Mouse (Mus musculus): ENCODE measurements around the gene Gak. TPM values are rescaled to one million over a fixed set of nuclear protein-coding genes. Genes with fewer than 3 reads are reported as not detected.
A peak's percentile ranks its signal among the peaks of the same experiment; 100 is the strongest.

The Gak gene
- polyA plus RNA-seq, 1 experiment from 2014 or later, result 47.9 TPM

- peaks cover 35% of the 10 kb centered on the region for H3K36me3 ChIP-seq
- no peak overlapping the region for H3K9ac ChIP-seq
- no peak overlapping the region for H3K4me3 ChIP-seq
- H3K4me2 ChIP-seq, result no peak overlapping the region
- no peaks in the 10 kb centered on the region for H3K4me1 ChIP-seq
- H3K27ac ChIP-seq, result no peak overlapping the region
- no peak for ATAC-seq (ENCODE audit: insufficient number of reproducible peaks, low FRiP score, low TSS enrichment, low read depth)
- no peaks in the 10 kb centered on the region for H3K9me3 ChIP-seq
- WGBS, result 91% methylated on average over 2 of the region's 2 CpGs
- H3K27me3 ChIP-seq, result no peaks in the 10 kb centered on the region
Observed at GRCm38 (mm10) chr5:108565381-108565780, 64.2 kb downstream of the Gak start.

GRCm38 (mm10) chr5:108564346-108564745 lies 65.2 kb downstream of the Gak start:
- H3K4me2 ChIP-seq, result no peak overlapping the region
- H3K27me3 ChIP-seq, result no peaks in the 10 kb centered on the region
- ATAC-seq (ENCODE audit: insufficient number of reproducible peaks, low FRiP score, low TSS enrichment, low read depth), result no peak
- peaks cover 25% of the 10 kb centered on the region for H3K36me3 ChIP-seq
- no peak overlapping the region for H3K4me3 ChIP-seq
- no peak overlapping the region for H3K9ac ChIP-seq
- no peaks in the 10 kb centered on the region for H3K4me1 ChIP-seq
- no peaks in the 10 kb centered on the region for H3K9me3 ChIP-seq
- H3K27ac ChIP-seq, result no peak overlapping the region
- 82% methylated on average over 3 of the region's 3 CpGs for WGBS

- 91% methylated on average over 2 of the region's 2 CpGs for WGBS
- Histone ChIP-seq H3K9me3 (no peaks in the 10 kb centered on the region), H3K4me2 (no peak overlapping the region), H3K27me3 (no peaks in the 10 kb centered on the region), H3K4me3 (no peak overlapping the region), H3K4me1 (no peaks in the 10 kb centered on the region), H3K27ac (no peak overlapping the region), H3K9ac (no peak overlapping the region), H3K36me3 (peaks cover 6% of the 10 kb centered on the region)
- ATAC-seq (ENCODE audit: insufficient number of reproducible peaks, low FRiP score, low TSS enrichment, low read depth), result no peak
Observed at GRCm38 (mm10) chr5:108562483-108562882, 67.1 kb downstream of the Gak start.

- Histone ChIP-seq H3K36me3 (no peaks in the 10 kb centered on the region), H3K27me3 (peaks cover 5% of the 10 kb centered on the region), H3K9me3 (no peaks in the 10 kb centered on the region), H3K4me1 (no peaks in the 10 kb centered on the region), H3K9ac (no peak overlapping the region), H3K27ac (no peak overlapping the region), H3K4me3 (no peak overlapping the region), H3K4me2 (no peak overlapping the region)
- 78% methylated on average over 4 of the region's 4 CpGs for WGBS
- ATAC-seq (ENCODE audit: insufficient number of reproducible peaks, low FRiP score, low TSS enrichment, low read depth), result no peak
Observed at GRCm38 (mm10) chr5:108556986-108557385, 72.6 kb downstream of the Gak start.

GRCm38 (mm10) chr5:108554041-108554440 lies 75.5 kb downstream of the Gak start:
- Histone ChIP-seq H3K27ac (no peak overlapping the region), H3K4me1 (peaks cover 11% of the 10 kb centered on the region), H3K36me3 (no peaks in the 10 kb centered on the region), H3K4me2 (no peak overlapping the region), H3K27me3 (peaks cover 32% of the 10 kb centered on the region), H3K9me3 (no peaks in the 10 kb centered on the region), H3K4me3 (no peak overlapping the region), H3K9ac (no peak overlapping the region)
- no peak for ATAC-seq (ENCODE audit: insufficient number of reproducible peaks, low FRiP score, low TSS enrichment, low read depth)
- WGBS, result 56% methylated on average over 1 of the region's 1 CpGs

GRCm38 (mm10) chr5:108550207-108550594 lies 79.4 kb downstream of the Gak start:
- Histone ChIP-seq H3K9me3 (no peaks in the 10 kb centered on the region), H3K36me3 (no peaks in the 10 kb centered on the region), H3K4me1 (peaks cover 11% of the 10 kb centered on the region), H3K4me2 (peak overlapping the region; percentile 57), H3K9ac (no peak overlapping the region), H3K27ac (no peak overlapping the region), H3K27me3 (peaks cover 45% of the 10 kb centered on the region), H3K4me3 (peak overlapping the region; percentile 29)
- no peak for ATAC-seq (ENCODE audit: insufficient number of reproducible peaks, low FRiP score, low TSS enrichment, low read depth)
- 1% methylated on average over 16 of the region's 16 CpGs for WGBS

GRCm38 (mm10) chr5:108549489-108550206 lies 79.9 kb downstream of the Gak start, which contains the start of gene Cplx1:
Gene Cplx1 (minus strand): TSS chr5:108550024.
- no peaks in the 10 kb centered on the region for H3K36me3 ChIP-seq
- no peak within 1 kb of the TSS for H3K9ac ChIP-seq
- H3K9me3 ChIP-seq, result no peaks in the 10 kb centered on the region
- H3K4me3 ChIP-seq, result peak within 1 kb of the TSS; percentile 29
- 1% methylated on average over 56 of the region's 56 CpGs for WGBS
- no peak within 1 kb of the TSS for H3K27ac ChIP-seq
- ATAC-seq (ENCODE audit: insufficient number of reproducible peaks, low FRiP score, low TSS enrichment, low read depth), result no peak
- H3K4me1 ChIP-seq, result peaks cover 11% of the 10 kb centered on the region
- peaks cover 45% of the 10 kb centered on the region for H3K27me3 ChIP-seq
- peak within 1 kb of the TSS; percentile 57 for H3K4me2 ChIP-seq

GRCm38 (mm10) chr5:108549137-108549488 lies 80.4 kb downstream of the Gak start:
- Histone ChIP-seq H3K27me3 (peaks cover 45% of the 10 kb centered on the region), H3K4me2 (peak overlapping the region; percentile 57)

GRCm38 (mm10) chr5:108547636-108548035 lies 81.9 kb downstream of the Gak start:
- 93% methylated on average over 5 of the region's 5 CpGs for WGBS

More at GRCm38 (mm10) chr5:108549137-108549488, 80.4 kb downstream of the Gak start:
- 17% methylated on average over 7 of the region's 7 CpGs for WGBS
- ATAC-seq (ENCODE audit: insufficient number of reproducible peaks, low FRiP score, low TSS enrichment, low read depth), result no peak
- H3K4me1 ChIP-seq, result peaks cover 11% of the 10 kb centered on the region
- H3K4me3 ChIP-seq, result no peak overlapping the region
- no peaks in the 10 kb centered on the region for H3K36me3 ChIP-seq
- H3K9me3 ChIP-seq, result no peaks in the 10 kb centered on the region
- no peak overlapping the region for H3K9ac ChIP-seq
- no peak overlapping the region for H3K27ac ChIP-seq

GRCm38 (mm10) chr5:108543516-108544291 lies 85.9 kb downstream of the Gak start:
- H3K4me3 ChIP-seq, result no peak overlapping the region
- no peak for ATAC-seq (ENCODE audit: insufficient number of reproducible peaks, low FRiP score, low TSS enrichment, low read depth)
- no peaks in the 10 kb centered on the region for H3K9me3 ChIP-seq
- H3K4me1 ChIP-seq, result no peaks in the 10 kb centered on the region
- no peaks in the 10 kb centered on the region for H3K36me3 ChIP-seq
- H3K27ac ChIP-seq, result no peak overlapping the region
- no peak overlapping the region for H3K9ac ChIP-seq
- 68% methylated on average over 7 of the region's 7 CpGs for WGBS
- H3K4me2 ChIP-seq, result no peak overlapping the region
- H3K27me3 ChIP-seq, result peaks cover 9% of the 10 kb centered on the region

More at GRCm38 (mm10) chr5:108547636-108548035, 81.9 kb downstream of the Gak start:
- no peak overlapping the region for H3K9ac ChIP-seq
- no peak overlapping the region for H3K27ac ChIP-seq
- peaks cover 11% of the 10 kb centered on the region for H3K4me1 ChIP-seq
- no peaks in the 10 kb centered on the region for H3K36me3 ChIP-seq
- H3K9me3 ChIP-seq, result no peaks in the 10 kb centered on the region
- no peak overlapping the region for H3K4me3 ChIP-seq
- peaks cover 42% of the 10 kb centered on the region for H3K27me3 ChIP-seq
- no peak for ATAC-seq (ENCODE audit: insufficient number of reproducible peaks, low FRiP score, low TSS enrichment, low read depth)
- H3K4me2 ChIP-seq, result no peak overlapping the region

GRCm38 (mm10) chr5:108534188-108534587 lies 95.4 kb downstream of the Gak start:
- no peaks in the 10 kb centered on the region for H3K27me3 ChIP-seq
- H3K36me3 ChIP-seq, result no peaks in the 10 kb centered on the region
- H3K4me2 ChIP-seq, result no peak overlapping the region
- 94% methylated on average over 2 of the region's 2 CpGs for WGBS
- no peak overlapping the region for H3K4me3 ChIP-seq
- H3K9me3 ChIP-seq, result 0 out of 2 replicates have a peak, but pooled peaks cover 12% of the 10 kb centered on the region
- no peaks in the 10 kb centered on the region for H3K4me1 ChIP-seq
- H3K9ac ChIP-seq, result no peak overlapping the region
- no peak overlapping the region for H3K27ac ChIP-seq
- ATAC-seq (ENCODE audit: insufficient number of reproducible peaks, low FRiP score, low TSS enrichment, low read depth), result no peak

GRCm38 (mm10) chr5:108522597-108522996 lies 107.0 kb downstream of the Gak start:
- no peak for ATAC-seq (ENCODE audit: insufficient number of reproducible peaks, low FRiP score, low TSS enrichment, low read depth)
- Histone ChIP-seq H3K9me3 (no peaks in the 10 kb centered on the region), H3K4me3 (no peak overlapping the region), H3K36me3 (no peaks in the 10 kb centered on the region), H3K27ac (no peak overlapping the region), H3K9ac (no peak overlapping the region), H3K4me2 (no peak overlapping the region), H3K4me1 (no peaks in the 10 kb centered on the region), H3K27me3 (no peaks in the 10 kb centered on the region)
- 82% methylated on average over 3 of the region's 3 CpGs for WGBS
